ENCODE assay signal across 10 mouse cellular contexts in genomic region chr9:90237232-90238062, GRCm38 (mm10). TPM values are rescaled to one million over a fixed set of nuclear protein-coding genes. Genes with fewer than 3 reads are reported as not detected.
DNase-seq lines count a peak whose midpoint lies in the region; ATAC-seq and TF ChIP-seq lines count a peak whose summit lies in the region.
"Had no signal": no experiment of that assay in that cellular context is flagged by ENCODE, and none has a peak within 500 bp of the region (broad histone marks: within the 10 kb centered on the region; RNA-seq: fewer than 3 reads in every experiment).

No protein-coding gene starts in this region.

- no peak for TF ChIP-seq EP300 in lung, postnatal 0 days (IDR thresholded peaks at IDR 0.05)

- DNase-seq in lung, postnatal 0 days (ENCODE audit: low spot score) = no peak
- no peak for DNase-seq in lung, postnatal 4 days
- DNase-seq in c-Kit-positive CD71-positive TER-119-positive erythroid progenitor cells, embryonic 14.5 days (ENCODE audit: low spot score) = peak; percentile 91
- peak; percentile 54 for DNase-seq in thymus, postnatal 10 days (ENCODE audit: low spot score in 2 of 2)
- DNase-seq in layer of hippocampus, adult 18-20 months (ENCODE audit: low spot score in 2 of 2) = no peak
- DNase-seq in natural killer cell, adult 2 months (ENCODE audit: low spot score in 2 of 2) = no peak
- DNase-seq: cerebellum, postnatal 14 days; kidney, postnatal 25 days; right cerebral cortex, adult 18-20 months had no signal

- TF ChIP-seq CTCF in lung, postnatal 0 days (IDR thresholded peaks at IDR 0.05) = no peak

- H3K9ac ChIP-seq in lung, postnatal 0 days (replicated peaks; ENCODE audit: low read depth) = no peak overlapping the region
- peak overlapping the region; percentile 77 for H3K9ac ChIP-seq in liver, embryonic 12.5 days

- H3K36me3 ChIP-seq in lung, postnatal 0 days (ENCODE audit: insufficient read depth, low read length) = no peaks in the 10 kb centered on the region
- H3K36me3 ChIP-seq in liver, embryonic 12.5 days = peaks cover 75% of the 10 kb centered on the region

- no peak overlapping the region for H3K4me2 ChIP-seq in lung, postnatal 0 days (replicated peaks; ENCODE audit: low read depth, low read length)
- H3K4me2 ChIP-seq in liver, embryonic 12.5 days = peak overlapping the region; percentile 73

- H3K4me3 ChIP-seq in lung, postnatal 0 days (ENCODE audit: low read depth, low read length) = no peak overlapping the region
- H3K4me3 ChIP-seq in liver, embryonic 12.5 days = peak overlapping the region; percentile 41

- 67% methylated on average over 9 of the region's 9 CpGs for whole genome bisulfite sequencing in lung, postnatal 0 days
- 25% methylated on average over 9 of the region's 9 CpGs for WGBS in liver, embryonic 12.5 days (ENCODE audit: insufficient replicate concordance)

- no peaks in the 10 kb centered on the region for H3K9me3 ChIP-seq in lung, postnatal 0 days (ENCODE audit: low read length)
- no peaks in the 10 kb centered on the region for H3K9me3 ChIP-seq in liver, embryonic 12.5 days (replicated peaks)

- no peak for ATAC-seq in lung, postnatal 0 days
- ATAC-seq in liver, embryonic 12.5 days = peak; percentile 97

- peak overlapping the region; percentile 38 for H3K27ac ChIP-seq in lung, postnatal 0 days (ENCODE audit: low read length)
- peak overlapping the region; percentile 100 for H3K27ac ChIP-seq in liver, embryonic 12.5 days

- H3K4me1 ChIP-seq in lung, postnatal 0 days (ENCODE audit: insufficient read depth, low read depth, low read length) = 0 out of 2 replicates have a peak, but pooled peaks cover 2% of the 10 kb centered on the region
- H3K4me1 ChIP-seq in liver, embryonic 12.5 days = peaks cover 90% of the 10 kb centered on the region

- no peaks in the 10 kb centered on the region for H3K27me3 ChIP-seq in lung, postnatal 0 days (replicated peaks; ENCODE audit: insufficient read depth, low read length)
- H3K27me3 ChIP-seq in liver, embryonic 12.5 days (replicated peaks) = no peaks in the 10 kb centered on the region

RNA-seq across cellular contexts. Expression of gene Tbc1d2b, which starts 33.2 kb away (rescaled TPM):
- 9.5 and 11.0 TPM in 2 replicates for polyA plus RNA-seq in lung, postnatal 0 days (2015; fragmentation: Nextera tagmentation; extraction: Ambion mirVana)
- polyA plus RNA-seq in liver, embryonic 12.5 days (2016; fragmentation: Nextera tagmentation; extraction: Ambion mirVana) = 11.0 and 12.2 TPM in 2 replicates
- total RNA-seq in layer of hippocampus, adult 18-20 months (2021) = 10 to 100 TPM in 1 of 2 experiments, 1 to 10 TPM in 1; 9.1 to 13.5 TPM

Comparison
In these comparisons a context has a peak if more than half of its experiments do, and no peak if none do; other contexts are left out.
1. DNase-seq: peak in c-Kit-positive CD71-positive TER-119-positive erythroid progenitor cells, embryonic 14.5 days (single experiment) and thymus, postnatal 10 days (2 of 2); none in lung, postnatal 0 days (single experiment), lung, postnatal 4 days (0 of 2), layer of hippocampus, adult 18-20 months (0 of 2) and natural killer cell, adult 2 months (0 of 2).